Mouse (Mus musculus) MEL (cell line): ENCODE measurements around the gene Arhgef3. TPM values are rescaled to one million over a fixed set of nuclear protein-coding genes. Genes with fewer than 3 reads are reported as not detected.

Experiments
- DNase-seq: peaks from one replicate; pipeline ENCODE4 v3.0.0; 2011; ENCODE audit warnings: low read depth, low spot score
- H3K27ac ChIP-seq: 2 replicates; pipeline ENCODE4 v1.5.1; 2012; ENCODE audit warnings: low read depth, mild to moderate bottlenecking, control low read depth, low read length, moderate library complexity; ENCODE audit not compliant: control insufficient read depth
- H3K27me3 ChIP-seq, 2 experiments: fragments of 150-350 bp in 1 of 2; sonication (generic) in 1 of 2; 2 replicates each; pipeline ENCODE4 v1.6.1; 2012; ENCODE audit warnings: low read length in 2 of 2, mild to moderate bottlenecking in 2 of 2, improper control_type of control experiment in 1 of 2, moderate library complexity in 1 of 2; ENCODE audit not compliant: insufficient read depth in 2 of 2, control insufficient read depth in 1 of 2
- H3K36me3 ChIP-seq, 2 experiments: 2 replicates each; pipeline ENCODE4 v1.6.1; 2012 to 2014; ENCODE audit warnings: low read length in 2 of 2, improper control_type of control experiment in 1 of 2, inconsistent platforms in 1 of 2, mild to moderate bottlenecking in 1 of 2; ENCODE audit not compliant: insufficient read depth in 2 of 2, control insufficient read depth in 1 of 2
- H3K4me1 ChIP-seq, 2 experiments: fragments of 150-350 bp in 1 of 2; sonication (generic) in 1 of 2; 2 replicates each; pipeline ENCODE4 v1.6.1; 2012; ENCODE audit warnings: low read length in 2 of 2, improper control_type of control experiment in 1 of 2, mild to moderate bottlenecking in 1 of 2; ENCODE audit not compliant: insufficient read depth in 2 of 2, control insufficient read depth in 1 of 2
- H3K4me3 ChIP-seq, 2 experiments: fragments of 150-350 bp in 1 of 2; sonication (generic) in 1 of 2; 2 replicates each; pipeline ENCODE4 v1.5.1; 2012; ENCODE audit warnings: low read depth in 2 of 2, low read length in 2 of 2, mild to moderate bottlenecking in 2 of 2, moderate library complexity in 2 of 2, control low read depth in 1 of 2, improper control_type of control experiment in 1 of 2; ENCODE audit not compliant: control insufficient read depth in 1 of 2, insufficient read depth in 1 of 2
- H3K79me2 ChIP-seq: 2 replicates; pipeline ENCODE4 v1.6.1; 2012; ENCODE audit warnings: mild to moderate bottlenecking, low read length, moderate library complexity; ENCODE audit not compliant: control insufficient read depth, poor library complexity, insufficient read depth
- H3K9ac ChIP-seq: 2 replicates; pipeline ENCODE4 v1.6.1; 2012; ENCODE audit warnings: low read depth, mild to moderate bottlenecking, control low read depth, low read length, moderate library complexity; ENCODE audit not compliant: control insufficient read depth, poor library complexity, severe bottlenecking
- H3K9me3 ChIP-seq: fragments of 150-350 bp; sonication (generic); replicated peaks from 2 replicates; pipeline ENCODE4 v1.6.1; 2012; ENCODE audit warnings: mild to moderate bottlenecking, low read length, improper control_type of control experiment, moderate library complexity; ENCODE audit not compliant: insufficient read depth
- BHLHE40 ChIP-seq: IDR thresholded peaks from 2 replicates; pipeline ENCODE4 v1.6.1; 2012; ENCODE audit warnings: low read depth, mild to moderate bottlenecking, inconsistent platforms, low read length, improper control_type of control experiment, borderline replicate concordance
- E2F4 ChIP-seq: IDR thresholded peaks from 2 replicates; pipeline ENCODE4 v1.6.1; 2011; ENCODE audit warnings: low read depth, low read length, improper control_type of control experiment, borderline replicate concordance
- ELF1 ChIP-seq: IDR thresholded peaks from 2 replicates; pipeline ENCODE4 v1.6.1; 2014; ENCODE audit warnings: low read depth, mild to moderate bottlenecking, inconsistent platforms, low read length, improper control_type of control experiment, moderate library complexity
- KAT2A ChIP-seq: conservative IDR thresholded peaks from 2 replicates; pipeline ENCODE4 v1.6.1; 2012; ENCODE audit warnings: low read depth, low read length, improper control_type of control experiment, inconsistent platforms
- MEF2A ChIP-seq: IDR thresholded peaks from 2 replicates; pipeline ENCODE4 v1.6.1; 2014; ENCODE audit warnings: low read depth, mild to moderate bottlenecking, inconsistent platforms, low read length, improper control_type of control experiment; ENCODE audit not compliant: poor library complexity, insufficient replicate concordance, severe bottlenecking; ENCODE audit errors: extremely low read depth
- MXI1 ChIP-seq: IDR thresholded peaks from 2 replicates; pipeline ENCODE4 v1.6.1; 2011; ENCODE audit warnings: mild to moderate bottlenecking, low read depth, low read length, improper control_type of control experiment
- MYB ChIP-seq: IDR thresholded peaks from 2 replicates; pipeline ENCODE4 v1.6.1; 2011; ENCODE audit warnings: mild to moderate bottlenecking, low read depth, low read length, improper control_type of control experiment
- MYC ChIP-seq: IDR thresholded peaks from 2 replicates; pipeline ENCODE4 v1.6.1; 2011; ENCODE audit warnings: low read depth, mild to moderate bottlenecking, low read length, improper control_type of control experiment, moderate library complexity
- POLR2A ChIP-seq, 2 experiments: IDR thresholded peaks; 2 replicates each; pipeline ENCODE4 v1.6.1; 2011 to 2012; ENCODE audit warnings: low read length in 2 of 2, mild to moderate bottlenecking in 2 of 2, control low read depth in 1 of 2, improper control_type of control experiment in 1 of 2, low read depth in 1 of 2, moderate library complexity in 1 of 2; ENCODE audit not compliant: control insufficient read depth in 1 of 2, insufficient read depth in 1 of 2, poor library complexity in 1 of 2
- SIN3A ChIP-seq: IDR thresholded peaks from 2 replicates; pipeline ENCODE4 v1.6.1; 2012; ENCODE audit warnings: low read length, improper control_type of control experiment, inconsistent platforms
- TAL1 ChIP-seq: IDR thresholded peaks from 2 replicates; pipeline ENCODE4 v1.6.1; 2012; ENCODE audit warnings: mild to moderate bottlenecking, inconsistent platforms, low read length, moderate library complexity, mixed read lengths
- TCF12 ChIP-seq: IDR thresholded peaks from 2 replicates; pipeline ENCODE4 v1.6.1; 2014; ENCODE audit warnings: low read depth, mild to moderate bottlenecking, inconsistent platforms, low read length, improper control_type of control experiment, moderate library complexity
- ZC3H11A ChIP-seq: IDR thresholded peaks from 2 replicates; pipeline ENCODE4 v1.6.1; 2012; ENCODE audit warnings: low read depth, mild to moderate bottlenecking, inconsistent platforms, low read length, improper control_type of control experiment
- polyA plus RNA-seq, 2 experiments: library from polyadenylated mRNA; stranded (reverse) in 1 of 2; unstranded in 1 of 2; fragments of >175 nt in 1 of 2; fragments of >200 nt in 1 of 2; gene quantifications; 2 replicates each; pipeline versions ENCODE4 v1.2.1 to v1.2.4; 2012; ENCODE audit warnings: low replicate concordance in 2 of 2, low read depth in 1 of 2; ENCODE audit not compliant: insufficient read length in 2 of 2, insufficient read depth in 1 of 2, missing spikeins in 1 of 2
- total RNA-seq: library from RNA; depleted of rRNA; stranded (reverse); fragments of 300-350 nt; gene quantifications from 2 replicates; pipeline ENCODE4 v1.2.3, GENCODE M21; 2012

The Arhgef3 gene
- total and polyA plus RNA-seq, 3 experiments = 2.1 to 2.7 TPM; not detected in 1

GRCm38 (mm10) chr14:27158133-27158532 lies 43.4 kb downstream of the Arhgef3 start:
- Histone ChIP-seq H3K9ac (no peak overlapping the region), H3K27ac (no peak overlapping the region), H3K79me2 (no peaks in the 10 kb centered on the region), H3K9me3 (no peaks in the 10 kb centered on the region), H3K4me3 (no peak overlapping the region)
- TF ChIP-seq TAL1 = no peak
- TF ChIP-seq KAT2A = no peak
- no peak for TF ChIP-seq MXI1
- TF ChIP-seq, all 39 proteins: peak for 0
- Histone ChIP-seq H3K36me3 (no peaks in the 10 kb centered on the region), H3K27me3 (no peaks in the 10 kb centered on the region), H3K4me1 (no peaks in the 10 kb centered on the region)
- no peak for DNase-seq

GRCm38 (mm10) chr14:27158782-27159181 lies 44.1 kb downstream of the Arhgef3 start:
- Histone ChIP-seq H3K79me2 (no peaks in the 10 kb centered on the region), H3K4me3 (no peak overlapping the region), H3K36me3 (no peaks in the 10 kb centered on the region), H3K27me3 (no peaks in the 10 kb centered on the region), H3K9me3 (no peaks in the 10 kb centered on the region), H3K4me1 (no peaks in the 10 kb centered on the region), H3K27ac (no peak overlapping the region), H3K9ac (no peak overlapping the region)
- no peak for DNase-seq
- TF ChIP-seq TCF12 (no peak), ELF1 (no peak), MYC (no peak), MYB (no peak), SIN3A (no peak), POLR2A (IDR thresholded peaks at IDR 0.05; ENCODE audit: control insufficient read depth in 1 of 2, insufficient read depth in 1 of 2, low read depth in 1 of 2, low read length in 2 of 2, poor library complexity in 1 of 2) (no peak), E2F4 (no peak), BHLHE40 (no peak)

DNA sequence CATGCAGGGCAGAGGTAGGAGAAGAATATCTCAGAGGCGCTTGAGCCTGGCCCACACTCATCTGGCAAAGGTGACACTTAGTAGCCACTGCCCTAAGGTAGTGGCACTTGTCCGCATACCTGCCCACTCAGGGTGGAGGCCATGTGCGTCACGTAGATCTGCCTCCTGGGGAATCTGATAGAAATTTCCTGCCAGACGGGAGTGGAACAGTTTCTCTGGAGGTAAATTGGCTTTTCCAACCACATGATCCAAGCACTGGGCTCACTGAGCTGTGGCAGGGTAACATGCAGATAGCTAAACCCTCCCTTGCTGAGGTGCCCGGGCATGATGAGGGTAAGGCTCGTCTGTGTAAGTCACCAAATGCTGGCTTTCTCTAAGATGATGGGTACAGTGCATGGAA lies 46.1 kb downstream of the Arhgef3 start:
- Histone ChIP-seq H3K4me1 (no peaks in the 10 kb centered on the region), H3K4me3 (no peak overlapping the region), H3K79me2 (no peaks in the 10 kb centered on the region), H3K27ac (no peak overlapping the region), H3K27me3 (no peaks in the 10 kb centered on the region), H3K9me3 (no peaks in the 10 kb centered on the region)
- DNase-seq = no peak
- TF ChIP-seq MEF2A (no peak), ZC3H11A (no peak), POLR2A (IDR thresholded peaks at IDR 0.05; ENCODE audit: control insufficient read depth in 1 of 2, insufficient read depth in 1 of 2, low read depth in 1 of 2, low read length in 2 of 2, poor library complexity in 1 of 2) (no peak)
- TF ChIP-seq, all 39 proteins: peak for 0
- H3K36me3 ChIP-seq = no peaks in the 10 kb centered on the region
- H3K9ac ChIP-seq = no peak overlapping the region
